Mouse (Mus musculus): ENCODE data around the gene Nsg1.

The Nsg1 gene

DNA sequence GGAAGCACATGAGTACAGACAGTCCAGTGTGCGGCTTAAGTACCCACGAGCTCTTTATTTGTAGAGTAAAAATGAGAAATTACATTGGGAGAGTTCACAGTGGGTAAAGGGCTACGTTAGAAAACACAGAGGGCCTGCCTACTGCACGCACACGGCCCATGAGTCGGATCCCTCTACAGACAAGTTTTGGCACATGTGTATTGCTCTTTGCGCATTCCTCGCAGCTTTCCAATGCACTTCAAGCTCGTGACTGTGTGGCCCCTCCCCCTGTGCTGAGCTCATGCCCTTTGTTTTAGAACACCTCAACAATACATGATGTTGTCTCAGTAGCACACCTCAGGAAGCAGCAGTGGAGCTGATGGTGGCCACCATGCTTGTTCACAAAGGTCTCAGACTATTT lies 22.5 kb downstream of the Nsg1 start:
- DNase-seq: no peak

DNA sequence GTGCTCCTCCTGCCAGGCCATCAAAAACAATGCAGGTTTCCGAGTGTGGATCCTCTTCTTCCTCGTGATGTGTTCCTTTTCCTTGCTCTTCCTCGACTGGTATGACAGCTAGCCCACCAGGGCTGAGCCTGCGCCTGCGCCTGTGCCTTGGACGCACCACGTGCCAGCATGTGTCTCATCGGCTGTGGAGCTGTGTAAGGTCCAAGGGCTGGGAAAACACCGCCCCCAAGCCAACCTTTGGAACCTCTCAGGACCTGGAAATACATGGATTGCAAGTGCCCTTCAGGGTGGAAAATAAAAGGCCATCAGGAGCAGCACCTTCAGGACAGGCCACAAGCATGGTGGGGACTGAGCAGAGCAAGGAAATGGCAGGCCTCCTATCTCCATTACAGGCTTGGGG lies 23.5 kb downstream of the Nsg1 start:
- DNase-seq: no peak

DNA sequence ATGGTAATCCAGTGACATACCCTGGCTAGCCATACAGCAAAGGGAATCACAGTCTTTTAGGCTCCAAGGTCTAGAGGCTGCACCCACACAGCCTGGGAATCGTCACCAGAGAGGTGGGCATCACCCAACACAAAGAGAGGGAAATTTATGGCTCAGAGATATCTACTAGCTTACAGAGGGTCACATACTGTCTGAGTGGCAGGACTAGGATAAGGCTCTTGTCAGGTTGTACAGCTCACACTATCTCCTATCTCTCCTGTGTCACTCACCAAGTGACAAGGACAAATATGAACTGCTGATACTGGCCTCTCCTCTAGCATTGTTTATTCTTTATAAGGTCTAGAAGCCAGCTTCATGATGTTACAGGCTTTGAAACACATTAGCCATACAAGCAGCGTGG lies 30.4 kb downstream of the Nsg1 start:
- DNase-seq: no peak

DNA sequence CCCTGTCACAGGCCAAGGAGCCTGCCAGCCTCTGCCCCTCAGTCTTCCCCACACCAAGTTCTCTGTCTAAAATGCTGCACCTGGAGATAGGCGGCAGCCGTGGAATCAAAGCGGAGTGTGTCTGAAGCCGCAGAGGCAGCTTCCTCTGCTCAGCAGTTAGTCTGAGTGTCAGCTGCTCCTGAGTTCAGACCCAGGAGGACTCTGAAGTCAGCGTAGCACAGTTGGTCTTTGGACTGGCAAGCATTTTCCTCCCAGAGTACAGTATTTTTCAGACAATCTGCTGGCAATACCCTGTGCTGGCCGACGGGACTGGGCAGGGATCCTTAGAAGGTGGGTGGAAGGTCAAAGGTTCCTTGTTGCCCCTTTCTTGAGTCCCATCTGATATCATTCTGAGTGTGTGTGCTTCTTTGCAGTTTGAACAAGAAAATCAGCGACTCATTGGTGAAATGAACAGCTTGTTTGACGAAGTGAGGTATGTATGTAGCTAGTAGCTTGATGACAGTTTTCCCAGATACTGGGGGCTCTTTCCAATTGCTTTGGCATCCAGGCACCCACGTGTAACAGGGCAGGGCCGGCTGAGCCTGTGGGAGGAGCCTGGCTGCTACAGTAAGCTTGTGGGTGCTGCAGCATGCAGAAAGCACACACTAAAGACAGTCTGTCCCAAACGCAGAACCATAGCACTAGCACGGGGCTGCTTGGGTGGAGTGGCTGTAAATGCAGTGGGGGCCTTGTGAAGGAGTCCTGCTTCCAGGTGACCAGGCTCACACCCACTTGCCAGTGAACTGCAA lies 33.0 kb downstream of the Nsg1 start:
- DNase-seq: no peak

DNA sequence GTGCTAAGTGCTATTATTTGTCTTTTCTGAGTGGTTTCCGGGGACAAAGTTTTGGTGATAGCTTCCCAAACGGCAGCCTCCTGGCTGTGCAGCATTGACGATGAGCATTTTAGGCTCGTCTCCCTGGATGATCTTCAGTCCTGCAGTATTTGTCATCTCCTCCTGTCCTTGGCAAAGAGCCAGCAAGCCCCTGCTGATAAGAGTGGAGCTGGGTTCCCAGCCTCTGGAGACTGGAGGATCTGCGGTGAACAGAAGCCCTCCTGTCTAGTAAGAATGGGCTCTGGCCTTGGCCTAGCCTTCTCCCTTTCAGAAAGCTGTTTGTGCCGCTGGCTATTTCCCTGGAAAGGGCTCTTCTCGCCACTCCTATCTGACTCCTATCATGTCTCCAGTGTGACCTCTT lies 38.0 kb downstream of the Nsg1 start:
- no peak for DNase-seq

DNA sequence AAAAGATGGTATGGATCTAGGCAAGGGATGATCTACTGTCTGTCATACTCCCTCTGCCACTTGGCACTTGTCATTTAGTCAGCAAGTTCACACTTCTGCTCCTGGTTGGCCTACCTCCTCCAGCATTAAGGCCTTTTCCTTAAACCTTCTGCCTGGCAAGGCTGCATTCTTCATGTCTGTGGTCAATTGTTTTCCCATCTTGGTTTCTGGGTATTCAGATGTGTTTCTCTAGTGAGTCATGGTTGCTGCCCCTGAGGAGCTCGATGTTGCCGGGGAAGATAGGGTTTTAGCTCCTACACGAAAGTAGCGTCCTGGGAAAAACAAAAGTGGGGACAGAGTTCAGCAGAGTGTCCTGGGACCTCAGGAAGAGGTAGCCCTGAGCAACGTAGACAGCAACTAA lies 40.4 kb downstream of the Nsg1 start:
- no peak for DNase-seq

DNA sequence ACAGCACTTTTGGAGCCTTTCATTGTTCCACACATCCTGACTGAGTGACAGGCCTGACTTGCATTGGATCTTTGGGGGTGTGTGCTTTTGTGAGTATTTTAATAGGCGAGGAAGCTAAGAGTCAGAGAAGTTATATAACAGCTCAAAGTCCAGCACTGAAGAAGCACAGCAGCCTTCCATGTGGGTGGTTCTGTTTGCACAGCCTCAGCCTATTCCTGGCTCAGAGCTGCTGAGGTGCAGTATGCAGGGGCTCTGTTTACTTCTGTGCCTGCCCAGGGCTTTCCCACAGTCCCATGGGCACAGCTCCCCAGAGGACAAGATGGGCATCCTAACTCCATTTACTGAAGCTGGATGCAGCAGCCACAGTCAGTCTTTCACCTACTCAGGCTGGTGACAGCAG lies 42.7 kb downstream of the Nsg1 start:
- DNase-seq: no peak

DNA sequence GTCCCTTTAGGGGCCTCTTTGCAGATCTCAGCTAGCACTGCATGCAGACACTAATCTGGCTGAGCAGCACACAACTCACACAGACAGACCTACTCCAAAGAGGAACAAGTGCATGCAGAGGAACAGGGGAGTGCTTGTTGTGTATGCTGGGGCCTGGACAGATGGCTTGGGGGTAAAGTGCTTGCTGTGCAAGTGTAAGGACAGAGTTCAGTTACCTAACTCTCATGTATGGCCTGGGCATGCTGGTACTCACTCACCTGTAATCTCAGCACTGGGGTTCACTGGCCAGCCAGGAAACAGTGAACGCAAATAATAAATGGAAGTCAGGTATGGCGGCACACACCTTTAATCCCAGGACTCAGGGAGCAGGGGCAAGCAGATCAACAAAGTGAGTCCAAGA lies 45.2 kb downstream of the Nsg1 start:
- no peak for DNase-seq

DNA sequence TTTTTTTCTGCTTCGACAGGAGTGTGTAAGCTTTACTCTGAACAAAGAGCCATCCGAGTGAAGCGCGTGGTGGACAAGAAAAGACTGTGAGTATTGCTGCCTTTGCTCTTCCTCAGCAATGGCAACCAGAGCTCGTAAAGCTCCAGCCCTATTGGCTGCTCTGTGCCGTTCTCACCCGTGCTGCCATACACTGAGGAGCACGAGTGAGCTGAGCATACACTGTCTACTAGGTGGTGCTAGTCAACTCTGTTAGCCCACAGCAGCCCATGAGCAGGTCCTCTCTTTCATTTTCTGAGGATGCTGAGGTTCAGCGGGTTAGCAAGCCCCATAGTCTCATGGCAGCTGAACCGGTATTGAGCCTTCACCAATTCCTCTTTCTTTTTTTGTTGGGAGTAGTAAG lies 52.9 kb downstream of the Nsg1 start:
- DNase-seq: no peak

DNA sequence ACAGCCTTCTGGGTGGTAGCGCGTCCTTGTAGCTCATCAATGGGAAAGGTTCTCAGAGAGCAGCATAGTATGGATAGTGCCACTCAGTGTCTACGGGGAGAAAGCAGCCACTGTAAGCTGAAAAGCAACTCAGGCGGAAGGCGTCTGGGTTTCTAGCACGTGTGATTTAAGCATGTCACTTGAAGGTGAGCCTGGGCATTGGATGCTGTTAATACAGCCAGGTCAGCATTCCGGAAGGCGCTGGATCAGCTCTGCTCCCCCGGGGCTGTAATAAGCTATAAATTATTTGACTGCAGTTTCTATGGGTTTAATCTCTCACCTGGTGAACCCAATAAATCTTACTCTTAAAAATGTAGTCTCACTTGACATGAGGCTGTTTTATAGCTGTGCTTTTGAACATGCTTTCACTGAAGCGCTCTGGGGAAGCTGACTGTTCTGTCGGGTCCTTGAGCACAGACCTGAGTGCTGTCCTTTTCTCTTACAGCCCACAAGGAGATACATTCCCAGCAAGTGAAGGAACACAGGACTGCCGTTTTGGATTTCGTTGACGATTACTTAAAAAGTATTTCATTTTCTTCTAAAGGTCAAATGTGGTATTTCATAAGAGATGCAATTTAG lies 53.5 kb downstream of the Nsg1 start:
- DNase-seq: no peak

DNA sequence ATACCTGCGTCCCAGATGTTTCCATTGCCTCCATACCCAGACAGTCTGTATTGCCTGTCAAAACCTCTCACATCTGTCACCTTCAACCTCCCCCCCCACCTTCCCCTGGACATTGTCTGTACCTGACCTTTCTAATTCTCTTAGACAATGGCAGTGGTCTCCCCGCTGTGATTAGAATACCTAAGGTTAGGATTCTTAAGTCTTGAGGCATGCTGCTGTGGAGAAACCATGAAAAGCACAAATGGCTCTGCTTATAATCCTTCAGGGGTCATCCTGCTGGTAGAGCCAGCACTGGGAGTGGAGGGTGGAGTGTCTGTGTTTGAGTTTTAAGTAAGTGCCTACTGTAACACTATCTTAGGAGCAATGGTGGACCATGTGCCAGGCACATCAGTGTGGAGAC lies 56.8 kb downstream of the Nsg1 start:
- no peak for DNase-seq

DNA sequence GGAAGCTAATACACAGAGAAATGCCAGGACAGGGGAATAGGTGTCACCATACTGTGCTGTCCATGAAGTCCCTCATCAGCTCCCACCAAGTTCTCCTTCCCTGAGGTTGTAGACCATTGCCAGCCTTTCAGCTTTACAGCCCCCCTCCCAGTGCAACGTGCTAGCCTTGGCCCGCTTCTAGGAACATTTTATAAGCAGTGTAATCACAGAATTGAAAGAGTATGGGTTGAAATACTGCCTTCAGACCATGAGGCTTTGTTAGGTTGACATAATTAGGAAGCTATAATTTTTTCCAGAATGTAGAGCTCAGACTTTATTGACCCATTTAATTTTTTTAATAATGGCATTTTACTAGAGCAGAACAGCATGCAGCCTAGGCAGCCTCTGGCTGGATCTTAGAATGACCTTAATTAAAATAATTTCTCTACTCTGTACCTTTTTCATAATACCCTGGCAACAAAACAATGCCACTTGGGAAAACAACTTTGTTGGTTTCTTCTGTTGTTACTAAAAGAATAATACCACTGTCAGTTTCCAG lies 60.5 kb downstream of the Nsg1 start:
- DNase-seq: no peak

DNA sequence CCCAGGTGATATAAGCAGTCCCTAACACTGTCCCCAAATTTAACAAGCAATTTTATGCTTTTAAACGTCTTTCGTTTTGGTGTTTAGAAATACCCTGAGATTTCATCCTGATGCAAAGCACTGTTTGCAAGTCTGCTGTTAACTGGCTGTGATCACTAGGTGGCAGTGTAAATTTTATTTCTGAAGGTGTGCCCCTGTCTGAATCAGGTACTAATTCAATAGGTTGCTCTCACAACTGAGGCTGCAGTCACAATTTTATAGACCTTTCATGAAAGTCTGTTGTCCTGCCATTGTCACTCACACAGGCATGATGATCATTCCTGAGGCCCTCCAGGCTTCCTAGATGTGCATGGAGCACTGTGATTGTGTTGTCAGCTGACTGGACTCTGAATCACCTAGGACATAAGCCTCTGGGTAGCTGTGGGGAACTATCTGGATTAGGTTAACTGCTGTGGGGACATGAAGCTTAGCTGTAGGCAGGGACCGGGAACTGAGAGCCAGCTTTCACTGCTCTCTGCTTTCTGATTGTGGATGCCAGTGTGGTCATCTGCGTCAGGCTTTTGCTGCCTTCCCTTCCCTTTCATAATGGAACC lies 62.1 kb downstream of the Nsg1 start:
- no peak for DNase-seq

DNA sequence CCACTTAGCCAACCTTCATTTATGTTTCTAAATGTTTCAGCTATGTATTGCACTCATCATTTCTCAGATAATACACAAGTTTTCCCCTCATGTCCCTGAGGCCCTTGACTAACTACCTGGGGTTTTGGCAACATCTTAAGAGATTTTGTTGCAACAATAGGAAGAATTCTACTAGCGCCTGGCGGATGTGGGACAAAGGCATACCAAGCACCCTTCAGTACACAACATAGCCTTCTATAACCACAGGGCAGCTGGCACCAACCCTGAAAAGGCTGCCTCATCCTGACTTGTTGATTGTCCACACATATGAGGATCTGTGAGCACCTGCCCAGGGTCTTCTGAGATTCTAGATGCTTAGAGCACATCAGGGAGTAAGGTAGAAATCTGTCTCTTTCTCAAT lies 65.4 kb downstream of the Nsg1 start:
- DNase-seq: no peak

DNA sequence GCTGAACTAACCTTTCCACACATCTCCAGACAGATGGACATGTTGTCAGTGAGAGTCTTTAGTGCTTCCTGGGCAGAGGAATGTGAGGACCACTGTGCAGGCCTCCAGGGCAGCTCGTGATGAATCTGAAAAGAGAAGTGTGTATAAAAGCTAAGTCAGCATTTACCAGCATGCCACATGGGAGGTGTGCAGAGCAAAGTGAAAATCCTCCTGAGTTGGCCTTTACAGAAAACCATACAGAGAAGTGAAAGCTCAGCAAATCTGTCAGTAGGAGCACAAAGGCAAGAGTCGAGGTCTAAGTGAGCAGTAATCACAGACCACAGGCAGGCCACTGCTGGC lies 67.8 kb downstream of the Nsg1 start:
- DNase-seq: no peak

DNA sequence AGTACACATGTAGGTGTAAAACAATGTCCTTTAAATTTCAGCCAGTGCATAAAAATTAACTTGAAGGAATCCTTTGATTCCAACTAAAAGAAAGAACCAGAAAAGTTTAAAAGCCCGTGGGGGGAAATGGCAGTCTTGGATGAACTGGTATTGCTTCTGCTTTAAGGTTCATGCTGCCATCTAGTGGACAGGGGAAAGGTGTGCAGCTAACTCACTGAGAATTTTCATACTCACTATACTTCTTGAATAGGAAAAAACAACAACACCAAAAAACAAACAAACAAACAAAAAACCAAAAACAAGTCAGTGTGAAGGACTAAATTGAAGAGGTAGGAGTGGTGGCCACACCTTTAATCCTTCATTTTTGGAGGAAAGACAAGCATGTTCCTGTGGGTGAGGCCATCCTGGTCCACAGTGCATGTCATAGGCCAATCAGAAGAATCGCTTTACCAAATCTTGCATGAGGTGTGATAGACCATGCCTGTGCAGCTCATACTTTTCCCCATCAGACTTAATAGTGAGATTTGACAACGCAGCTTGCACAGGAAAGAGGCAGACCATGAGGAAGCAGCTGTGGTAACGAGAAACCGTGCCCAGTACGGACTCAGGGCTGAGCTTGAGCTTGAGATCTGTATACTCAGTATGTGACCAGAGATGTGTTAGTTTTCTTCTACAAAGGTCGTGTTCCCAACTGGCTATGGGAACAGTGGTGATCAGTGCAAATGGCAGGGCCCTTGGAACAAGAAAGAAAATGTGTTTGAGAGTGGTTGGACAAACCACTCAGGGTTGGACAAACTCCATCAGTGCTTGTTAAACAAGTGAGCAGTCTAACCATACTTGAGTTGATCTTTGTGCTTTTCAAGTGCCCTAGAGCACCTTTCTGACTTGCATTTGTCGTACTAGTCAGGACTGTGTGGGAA lies 68.4 kb downstream of the Nsg1 start:
- no peak for DNase-seq

DNA sequence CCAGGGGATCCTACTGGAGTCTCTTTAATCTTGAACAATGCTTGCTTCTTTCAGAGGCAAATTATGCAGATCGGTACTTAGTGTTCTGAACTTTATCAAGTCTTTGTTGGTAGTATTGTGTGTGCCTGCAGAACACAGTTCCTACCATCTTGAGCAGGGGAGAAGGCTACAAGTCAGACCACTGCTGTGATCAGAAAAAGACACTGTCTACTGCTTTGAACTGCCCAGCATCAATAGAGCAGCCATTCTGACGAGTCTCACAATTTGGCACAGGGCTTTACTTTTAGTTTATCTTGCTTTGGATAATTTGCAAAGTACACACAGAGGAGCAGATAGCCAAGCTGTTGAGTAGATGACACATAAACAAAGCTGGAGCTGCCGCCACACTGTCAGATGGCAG lies 69.1 kb downstream of the Nsg1 start:
- DNase-seq: no peak

DNA sequence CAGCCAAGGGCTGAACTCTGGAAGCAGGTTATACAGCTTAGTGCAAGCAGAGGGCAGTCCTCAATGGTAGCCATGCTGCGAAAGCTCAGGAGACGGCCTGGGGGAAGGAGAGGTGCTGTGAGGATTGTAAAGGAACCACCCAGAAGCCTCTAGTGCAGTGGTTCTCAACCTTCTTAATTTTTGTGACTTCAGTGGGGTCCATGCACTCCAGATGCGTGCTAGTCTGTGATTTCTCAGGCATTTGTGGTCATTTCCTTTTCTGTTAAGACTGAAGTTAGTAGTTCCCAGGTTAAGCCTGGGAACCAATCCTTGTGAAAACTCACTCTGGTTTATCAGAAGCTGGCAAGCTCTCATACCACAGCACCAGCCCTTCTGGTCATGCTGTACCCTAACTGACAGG lies 69.6 kb downstream of the Nsg1 start:
- DNase-seq: no peak

All from spleen, adult 18-20 months (tissue).